Mouse (Mus musculus): ENCODE data around the gene Actl6a.

DNA sequence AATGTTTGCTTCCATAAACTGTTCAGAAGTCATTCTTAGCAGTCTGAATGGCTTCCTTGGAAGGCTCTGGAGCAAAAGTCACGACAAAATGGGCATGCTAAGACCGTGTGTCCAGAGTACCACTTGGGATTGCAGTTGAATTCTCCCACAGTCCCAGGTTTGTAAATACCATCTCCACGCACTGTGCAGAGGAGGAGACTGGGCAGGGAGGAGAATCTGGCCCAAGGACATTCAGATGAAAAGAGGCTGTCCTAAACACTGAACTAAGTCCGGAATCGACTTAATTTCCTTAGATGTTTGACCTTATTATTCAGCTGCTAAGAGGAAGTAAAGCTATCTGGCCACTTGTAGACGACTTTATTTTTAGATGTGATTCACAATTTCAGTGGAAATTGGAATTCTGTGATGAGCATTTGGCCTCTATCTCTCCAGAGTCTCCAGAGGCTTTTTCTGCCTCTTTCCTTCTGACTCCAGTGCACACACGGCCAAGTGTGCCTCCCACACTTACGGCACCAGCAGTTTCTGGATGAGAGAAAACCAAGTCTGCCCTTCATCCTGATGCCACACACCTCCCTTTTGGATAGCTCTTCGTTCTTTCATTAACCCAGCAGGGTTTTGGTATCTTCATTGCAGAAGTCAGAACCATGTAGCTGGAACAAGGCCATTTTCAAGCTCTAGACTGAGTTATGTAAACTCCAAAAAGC lies 37.7 kb upstream of the Actl6a start:
- no peak for TF ChIP-seq CTCF (IDR thresholded peaks at IDR 0.05; ENCODE audit: low read depth, low read length)
- no peak for TF ChIP-seq POLR2AphosphoS5 (IDR thresholded peaks at IDR 0.05; ENCODE audit: insufficient replicate concordance, low read depth, low read length)
